Mouse (Mus musculus): ENCODE measurements around the gene Ppm1m. TPM values are rescaled to one million over a fixed set of nuclear protein-coding genes. Genes with fewer than 3 reads are reported as not detected.

The Ppm1m gene
- polyA plus RNA-seq, 1 experiment from 2014 or later = 11.5 TPM

DNA sequence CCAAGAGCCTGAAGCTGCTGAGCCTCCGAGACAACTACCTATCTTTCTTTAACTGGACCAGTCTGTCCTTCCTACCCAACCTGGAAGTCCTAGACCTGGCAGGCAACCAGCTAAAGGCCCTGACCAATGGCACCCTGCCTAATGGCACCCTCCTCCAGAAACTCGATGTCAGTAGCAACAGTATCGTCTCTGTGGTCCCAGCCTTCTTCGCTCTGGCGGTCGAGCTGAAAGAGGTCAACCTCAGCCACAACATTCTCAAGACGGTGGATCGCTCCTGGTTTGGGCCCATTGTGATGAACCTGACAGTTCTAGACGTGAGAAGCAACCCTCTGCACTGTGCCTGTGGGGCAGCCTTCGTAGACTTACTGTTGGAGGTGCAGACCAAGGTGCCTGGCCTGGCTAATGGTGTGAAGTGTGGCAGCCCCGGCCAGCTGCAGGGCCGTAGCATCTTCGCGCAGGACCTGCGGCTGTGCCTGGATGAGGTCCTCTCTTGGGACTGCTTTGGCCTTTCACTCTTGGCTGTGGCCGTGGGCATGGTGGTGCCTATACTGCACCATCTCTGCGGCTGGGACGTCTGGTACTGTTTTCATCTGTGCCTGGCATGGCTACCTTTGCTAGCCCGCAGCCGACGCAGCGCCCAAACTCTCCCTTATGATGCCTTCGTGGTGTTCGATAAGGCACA, 26.1 kb upstream of the Ppm1m start:
- Histone ChIP-seq H3K36me3 (ENCODE audit: control insufficient read depth, insufficient read depth) (no peaks in the 10 kb centered on the region), H3K9me3 (replicated peaks; ENCODE audit: control insufficient read depth, low read length) (no peaks in the 10 kb centered on the region), H3K4me1 (ENCODE audit: control insufficient read depth, low read depth, low read length) (no peaks in the 10 kb centered on the region; the same call in 1 of the 2 replicates), H3K27me3 (ENCODE audit: control insufficient read depth, insufficient read depth, low read depth, low read length) (peaks cover 26% of the 10 kb centered on the region), H3K4me2 (ENCODE audit: low read depth, low read length) (peak overlapping the region; percentile 45), H3K27ac (ENCODE audit: low read length) (no peak overlapping the region), H3K4me3 (ENCODE audit: low read depth, low read length) (no peak overlapping the region; the same call in 1 of the 2 replicates), H3K9ac (ENCODE audit: low read depth, low read length) (no peak overlapping the region)
- ATAC-seq (ENCODE audit: low read depth) = no peak
- 54% methylated on average over 24 of the region's 24 CpGs for WGBS (ENCODE audit: insufficient replicate concordance)

DNA sequence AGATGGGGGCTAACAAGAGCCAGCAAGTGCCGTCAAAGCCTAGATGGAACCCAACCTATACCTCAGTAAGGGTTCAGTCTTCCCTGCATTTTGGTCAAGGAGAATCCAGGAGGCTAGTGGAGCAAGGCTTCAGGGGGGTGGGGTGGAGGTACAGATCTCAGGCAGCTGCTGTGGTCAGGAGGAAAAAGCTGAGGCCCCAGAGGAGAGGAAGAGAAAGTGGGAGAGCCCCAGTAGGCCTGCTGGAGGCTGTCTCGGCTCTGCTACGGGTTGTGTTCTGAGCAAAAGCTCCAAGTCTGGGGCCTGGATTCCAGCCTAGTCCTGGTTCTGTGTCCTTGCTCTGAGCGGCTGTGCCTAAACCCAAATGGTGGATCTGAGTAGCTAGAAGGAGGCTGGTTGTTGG, 23.4 kb upstream of the Ppm1m start:
- Histone ChIP-seq H3K9me3 (replicated peaks; ENCODE audit: control insufficient read depth, low read length) (no peaks in the 10 kb centered on the region), H3K27ac (ENCODE audit: low read length) (no peak overlapping the region), H3K9ac (ENCODE audit: low read depth, low read length) (no peak overlapping the region), H3K4me1 (ENCODE audit: control insufficient read depth, low read depth, low read length) (no peaks in the 10 kb centered on the region; the same call in 1 of the 2 replicates), H3K27me3 (ENCODE audit: control insufficient read depth, insufficient read depth, low read depth, low read length) (peaks cover 26% of the 10 kb centered on the region), H3K4me3 (ENCODE audit: low read depth, low read length) (no peak overlapping the region), H3K36me3 (ENCODE audit: control insufficient read depth, insufficient read depth) (no peaks in the 10 kb centered on the region), H3K4me2 (ENCODE audit: low read depth, low read length) (no peak overlapping the region)
- no peak for ATAC-seq (ENCODE audit: low read depth)
- 54% methylated on average over 4 of the region's 4 CpGs for WGBS (ENCODE audit: insufficient replicate concordance)

DNA sequence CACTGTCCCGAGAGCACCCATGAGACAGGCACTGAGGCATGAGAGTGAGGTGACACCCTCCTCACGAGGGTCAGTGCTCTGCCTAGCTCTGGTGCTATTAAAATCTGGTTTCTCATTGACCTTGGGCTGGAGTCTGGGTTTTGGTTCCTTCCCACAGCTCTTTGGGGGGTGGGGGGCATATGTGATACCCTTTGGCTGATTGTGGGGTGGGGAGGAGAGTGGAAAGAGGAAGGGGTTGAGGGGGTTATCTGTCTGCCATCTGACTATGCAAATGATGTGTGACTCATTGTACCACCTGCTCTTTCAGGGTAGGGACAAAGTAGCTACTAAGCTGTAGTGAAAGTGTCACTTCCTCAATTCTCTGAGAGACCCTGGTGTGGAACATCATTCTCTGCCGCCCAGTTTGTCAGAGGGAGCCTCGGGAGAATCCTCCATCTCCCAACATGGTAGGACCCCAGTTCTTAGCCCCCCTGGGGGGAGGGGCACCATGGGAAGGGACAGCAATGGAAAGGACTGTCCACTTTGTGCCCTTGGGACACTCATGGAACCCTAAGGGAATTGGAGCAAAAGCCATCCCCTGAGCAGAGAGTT, 22.8 kb upstream of the Ppm1m start, which contains the start of gene Tlr9:
Gene Tlr9 (plus strand): TSS at position 338 of the 591 bp plus-strand sequence.
- H3K36me3 ChIP-seq (ENCODE audit: control insufficient read depth, insufficient read depth) = no peaks in the 10 kb centered on the region
- ATAC-seq (ENCODE audit: low read depth) = peak; percentile 16; the same call in 1 of the 2 replicates
- no peak within 1 kb of the TSS for H3K4me2 ChIP-seq (ENCODE audit: low read depth, low read length)
- no peaks in the 10 kb centered on the region for H3K9me3 ChIP-seq (replicated peaks; ENCODE audit: control insufficient read depth, low read length)
- 29% methylated on average over 4 of the region's 4 CpGs for WGBS (ENCODE audit: insufficient replicate concordance)
- H3K27ac ChIP-seq (ENCODE audit: low read length) = no peak within 1 kb of the TSS
- no peak within 1 kb of the TSS for H3K9ac ChIP-seq (ENCODE audit: low read depth, low read length)
- peaks cover 26% of the 10 kb centered on the region for H3K27me3 ChIP-seq (ENCODE audit: control insufficient read depth, insufficient read depth, low read depth, low read length)
- no peaks in the 10 kb centered on the region for H3K4me1 ChIP-seq (ENCODE audit: control insufficient read depth, low read depth, low read length)
- H3K4me3 ChIP-seq (ENCODE audit: low read depth, low read length) = no peak within 1 kb of the TSS

DNA sequence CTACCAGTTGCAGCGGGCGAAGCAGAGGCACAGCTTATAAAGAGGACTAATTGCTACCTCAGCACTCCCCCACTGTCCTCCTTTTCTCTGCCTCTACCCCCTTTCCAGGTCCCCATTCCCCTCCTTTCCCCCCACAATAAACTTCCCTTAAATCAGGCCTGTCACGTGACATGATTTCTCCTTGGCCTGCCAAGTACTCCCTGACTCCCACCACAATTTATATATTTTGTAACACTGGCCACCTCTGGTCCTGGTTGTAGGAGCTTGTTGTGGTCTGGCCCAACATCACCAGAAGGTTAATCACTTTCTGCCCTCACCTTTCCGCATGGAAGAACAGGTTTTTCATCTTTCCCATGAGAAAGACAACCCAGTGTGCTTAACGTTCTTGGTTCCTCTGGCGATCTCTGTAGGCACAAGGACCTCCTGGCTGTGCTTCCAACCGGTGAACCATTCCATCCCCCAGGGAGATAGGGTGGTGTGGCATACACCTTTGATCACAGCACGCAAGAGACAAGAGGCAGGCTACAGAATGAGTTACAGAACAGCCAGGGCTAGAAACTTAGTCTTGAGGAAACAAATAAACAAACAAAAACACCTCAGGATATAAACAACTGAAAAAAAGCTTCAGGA, 21.5 kb upstream of the Ppm1m start:
- H3K9me3 ChIP-seq (replicated peaks; ENCODE audit: control insufficient read depth, low read length) = no peaks in the 10 kb centered on the region
- 57% methylated on average over 8 of the region's 8 CpGs for WGBS (ENCODE audit: insufficient replicate concordance)

DNA sequence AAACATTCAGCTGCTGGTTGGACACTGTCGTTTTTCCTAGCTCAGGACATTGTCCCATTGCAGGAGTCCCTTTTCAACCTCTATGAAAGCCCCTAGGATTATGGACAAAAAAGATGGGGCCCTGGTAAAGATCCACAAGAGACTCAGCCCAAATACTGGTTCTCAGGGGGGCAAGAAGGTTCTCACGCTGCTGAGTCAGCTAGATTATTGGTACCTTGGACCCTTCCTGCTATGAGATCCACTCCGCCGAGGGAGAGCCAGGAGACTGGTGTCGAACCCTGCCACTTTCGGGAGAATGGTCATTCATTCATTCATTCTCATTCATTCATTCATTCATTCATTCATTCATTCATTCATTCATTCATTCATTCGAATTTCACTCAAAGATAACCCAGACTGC, 17.4 kb upstream of the Ppm1m start:
- H3K9ac ChIP-seq (ENCODE audit: low read depth, low read length) = no peak overlapping the region
- H3K9me3 ChIP-seq (replicated peaks; ENCODE audit: control insufficient read depth, low read length) = no peaks in the 10 kb centered on the region
- H3K36me3 ChIP-seq (ENCODE audit: control insufficient read depth, insufficient read depth) = no peaks in the 10 kb centered on the region; the same call in 1 of the 2 replicates
- H3K27ac ChIP-seq (ENCODE audit: low read length) = no peak overlapping the region
- 74% methylated on average over 7 of the region's 7 CpGs for whole genome bisulfite sequencing (ENCODE audit: insufficient replicate concordance)
- H3K4me3 ChIP-seq (ENCODE audit: low read depth, low read length) = no peak overlapping the region
- H3K27me3 ChIP-seq (ENCODE audit: control insufficient read depth, insufficient read depth, low read depth, low read length) = no peaks in the 10 kb centered on the region
- no peak overlapping the region for H3K4me2 ChIP-seq (ENCODE audit: low read depth, low read length)
- no peak for ATAC-seq (ENCODE audit: low read depth)
- H3K4me1 ChIP-seq (ENCODE audit: control insufficient read depth, low read depth, low read length) = no peaks in the 10 kb centered on the region; the same call in 1 of the 2 replicates

More for the DNA sequence above, 21.5 kb upstream of the Ppm1m start:
- no peak for ATAC-seq (ENCODE audit: low read depth)
- H3K4me2 ChIP-seq (ENCODE audit: low read depth, low read length) = no peak overlapping the region
- no peaks in the 10 kb centered on the region for H3K4me1 ChIP-seq (ENCODE audit: control insufficient read depth, low read depth, low read length)
- H3K36me3 ChIP-seq (ENCODE audit: control insufficient read depth, insufficient read depth) = no peaks in the 10 kb centered on the region
- no peak overlapping the region for H3K4me3 ChIP-seq (ENCODE audit: low read depth, low read length)
- no peak overlapping the region for H3K9ac ChIP-seq (ENCODE audit: low read depth, low read length)
- no peak overlapping the region for H3K27ac ChIP-seq (ENCODE audit: low read length)
- peaks cover 16% of the 10 kb centered on the region for H3K27me3 ChIP-seq (ENCODE audit: control insufficient read depth, insufficient read depth, low read depth, low read length)

DNA sequence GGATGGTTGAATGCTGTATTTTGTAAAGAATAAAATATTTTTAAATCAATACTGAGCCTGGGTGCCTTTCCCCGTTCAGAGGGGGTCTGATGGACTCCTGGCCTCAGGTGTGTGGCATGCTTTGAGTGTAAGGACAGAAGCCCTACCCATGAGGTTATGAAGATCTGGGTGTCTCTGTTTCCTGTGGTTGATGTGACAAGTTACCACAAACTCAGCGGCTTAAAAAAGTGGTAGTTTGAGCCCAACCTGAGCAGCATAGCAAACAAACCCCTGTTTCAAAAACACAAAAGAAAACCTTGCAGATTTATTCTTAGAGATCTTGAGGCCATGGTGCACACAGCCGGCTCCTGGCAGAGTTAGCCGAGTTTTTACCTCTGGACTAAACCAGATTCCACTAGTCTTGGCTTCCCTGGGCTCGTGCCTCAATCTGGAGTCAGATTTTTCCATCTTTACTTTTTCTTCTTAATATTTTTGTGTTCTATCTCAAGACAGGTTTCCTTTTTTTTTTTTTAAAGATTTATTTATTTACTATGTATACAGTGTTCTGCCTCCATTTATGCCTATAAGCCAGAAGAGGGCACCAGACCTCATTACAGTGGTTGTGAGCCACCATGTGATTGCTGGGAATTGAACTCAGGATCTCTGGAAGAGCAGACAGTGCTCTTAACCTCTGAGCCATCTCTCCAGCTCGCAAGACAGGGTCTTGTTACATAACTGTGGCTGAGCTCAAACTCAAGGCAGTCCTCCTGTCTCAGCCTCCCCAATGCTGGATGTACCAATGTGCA, 16.0 kb upstream of the Ppm1m start:
- no peak overlapping the region for H3K9ac ChIP-seq (ENCODE audit: low read depth, low read length)

DNA sequence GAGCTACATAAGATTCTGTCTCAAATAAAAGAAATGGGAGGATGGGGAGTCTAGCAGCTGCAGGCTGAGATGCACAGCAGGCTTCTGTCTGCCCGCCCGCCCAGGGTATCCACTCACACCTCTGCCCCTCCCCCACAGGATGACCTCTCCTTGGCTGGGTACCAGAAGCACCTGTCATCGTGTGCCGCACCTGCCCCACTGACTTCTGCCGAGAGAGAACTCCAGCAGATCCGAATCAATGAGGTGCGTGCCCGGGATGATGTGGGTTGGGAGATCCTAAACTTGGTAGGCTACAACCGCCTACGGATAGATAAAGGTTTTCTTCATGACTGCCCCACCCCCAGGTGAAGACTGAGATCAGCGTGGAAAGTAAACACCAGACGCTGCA, 13.0 kb upstream of the Ppm1m start:
- 64% methylated on average over 12 of the region's 12 CpGs for WGBS (ENCODE audit: insufficient replicate concordance)
- Histone ChIP-seq H3K9me3 (replicated peaks; ENCODE audit: control insufficient read depth, low read length) (no peaks in the 10 kb centered on the region), H3K27me3 (ENCODE audit: control insufficient read depth, insufficient read depth, low read depth, low read length) (no peaks in the 10 kb centered on the region), H3K9ac (ENCODE audit: low read depth, low read length) (no peak overlapping the region), H3K27ac (ENCODE audit: low read length) (no peak overlapping the region), H3K36me3 (ENCODE audit: control insufficient read depth, insufficient read depth) (no peaks in the 10 kb centered on the region; the same call in 1 of the 2 replicates), H3K4me1 (ENCODE audit: control insufficient read depth, low read depth, low read length) (peaks cover 7% of the 10 kb centered on the region), H3K4me3 (ENCODE audit: low read depth, low read length) (no peak overlapping the region), H3K4me2 (ENCODE audit: low read depth, low read length) (no peak overlapping the region)
- ATAC-seq (ENCODE audit: low read depth) = no peak

More for the DNA sequence above, 16.0 kb upstream of the Ppm1m start:
- Histone ChIP-seq H3K4me3 (ENCODE audit: low read depth, low read length) (no peak overlapping the region), H3K27me3 (ENCODE audit: control insufficient read depth, insufficient read depth, low read depth, low read length) (no peaks in the 10 kb centered on the region), H3K4me1 (ENCODE audit: control insufficient read depth, low read depth, low read length) (peaks cover 7% of the 10 kb centered on the region), H3K36me3 (ENCODE audit: control insufficient read depth, insufficient read depth) (no peaks in the 10 kb centered on the region; the same call in 1 of the 2 replicates), H3K4me2 (ENCODE audit: low read depth, low read length) (no peak overlapping the region), H3K27ac (ENCODE audit: low read length) (no peak overlapping the region), H3K9me3 (replicated peaks; ENCODE audit: control insufficient read depth, low read length) (no peaks in the 10 kb centered on the region)
- no peak for ATAC-seq (ENCODE audit: low read depth)
- 53% methylated on average over 6 of the region's 6 CpGs for WGBS (ENCODE audit: insufficient replicate concordance)

DNA sequence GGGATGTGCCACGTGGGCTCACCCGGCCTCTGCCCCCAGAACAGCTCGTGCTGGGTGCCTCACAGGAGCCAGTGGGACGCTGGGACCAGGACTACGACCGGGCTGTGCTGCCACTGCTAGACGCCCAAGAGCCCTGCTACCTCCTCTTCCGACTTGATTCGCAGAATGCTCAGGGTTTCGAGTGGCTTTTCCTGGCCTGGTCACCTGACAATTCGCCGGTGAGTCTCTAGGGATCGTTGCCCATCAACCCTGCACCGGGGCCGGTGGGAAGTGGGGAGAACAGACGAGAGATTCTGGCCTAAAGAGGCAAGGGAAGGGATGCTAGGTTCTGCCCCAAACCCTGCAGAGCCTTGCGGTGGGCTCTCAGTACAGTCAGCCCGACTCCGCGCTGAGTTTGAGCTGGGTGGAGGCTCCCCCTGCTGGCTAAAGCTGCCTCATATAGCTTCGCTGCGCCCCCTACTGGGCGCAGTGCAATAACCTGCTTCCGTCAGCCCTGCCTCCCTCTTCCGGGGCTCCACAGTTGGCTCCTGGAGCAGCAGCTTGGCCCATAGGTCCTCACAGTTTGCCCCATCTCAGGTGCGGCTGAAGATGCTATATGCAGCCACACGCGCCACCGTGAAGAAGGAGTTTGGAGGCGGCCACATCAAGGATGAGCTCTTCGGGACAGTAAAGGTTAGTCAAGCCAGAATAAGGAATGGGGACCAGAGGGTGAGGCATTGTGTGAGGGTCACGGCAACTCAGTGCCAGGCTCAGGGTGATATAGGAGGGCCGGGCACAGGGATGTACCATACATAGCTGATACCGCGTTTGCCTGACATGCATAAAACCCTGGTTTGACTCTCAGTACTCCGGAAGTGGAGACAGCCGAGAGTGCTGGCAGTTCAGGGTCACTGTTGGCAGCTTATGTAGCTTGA, 12.4 kb upstream of the Ppm1m start:
- Histone ChIP-seq H3K4me3 (ENCODE audit: low read depth, low read length) (peak overlapping the region; percentile 40), H3K27me3 (ENCODE audit: control insufficient read depth, insufficient read depth, low read depth, low read length) (no peaks in the 10 kb centered on the region), H3K4me1 (ENCODE audit: control insufficient read depth, low read depth, low read length) (peaks cover 7% of the 10 kb centered on the region), H3K27ac (ENCODE audit: low read length) (no peak overlapping the region), H3K9me3 (replicated peaks; ENCODE audit: control insufficient read depth, low read length) (no peaks in the 10 kb centered on the region), H3K36me3 (ENCODE audit: control insufficient read depth, insufficient read depth) (no peaks in the 10 kb centered on the region; the same call in 1 of the 2 replicates), H3K9ac (ENCODE audit: low read depth, low read length) (0 out of 2 replicates have a peak overlapping the region, but pooled peaks have one; percentile 29), H3K4me2 (ENCODE audit: low read depth, low read length) (peak overlapping the region; percentile 64)
- peak; percentile 76 for ATAC-seq (ENCODE audit: low read depth)
- WGBS (ENCODE audit: insufficient replicate concordance) = 30% methylated on average over 37 of the region's 37 CpGs
